ENCODE assay signal across 12 mouse cellular contexts in genomic region chr12:116325545-116325944, GRCm38 (mm10). TPM values are rescaled to one million over a fixed set of nuclear protein-coding genes. Genes with fewer than 3 reads are reported as not detected.
DNase-seq lines count a peak whose midpoint lies in the region; ATAC-seq lines count a peak whose summit lies in the region.
"Had no signal": no experiment of that assay in that cellular context is flagged by ENCODE, and none has a peak within 500 bp of the region (broad histone marks: within the 10 kb centered on the region; RNA-seq: fewer than 3 reads in every experiment).

No protein-coding gene starts in this region.

- H3K4me3 ChIP-seq in limb, embryonic 15.5 days: no peak overlapping the region
- H3K4me3 ChIP-seq: megakaryocyte, embryonic 14.5 days had no signal

- DNase-seq in adrenal gland, adult 2 months: peak; percentile 22
- no peak for DNase-seq in adrenal gland, postnatal 14 days
- DNase-seq in right cerebral cortex, adult 18-20 months: peak; percentile 65
- DNase-seq in right cerebral cortex, postnatal 4 days: no peak
- no peak for DNase-seq in thymus, postnatal 4 days
- no peak for DNase-seq in embryo, embryonic 10.5 days (ENCODE audit: low spot score)
- DNase-seq: thymus, postnatal 36 days had no signal

- no peaks in the 10 kb centered on the region for H3K27me3 ChIP-seq in limb, embryonic 15.5 days
- H3K27me3 ChIP-seq: megakaryocyte, embryonic 14.5 days had no signal

- H3K9me3 ChIP-seq in limb, embryonic 15.5 days: no peaks in the 10 kb centered on the region
- H3K9me3 ChIP-seq: megakaryocyte, embryonic 14.5 days had no signal

- WGBS in limb, embryonic 15.5 days: 50% methylated on average over 4 of the region's 4 CpGs

- H3K36me3 ChIP-seq in limb, embryonic 15.5 days: peaks cover 18% of the 10 kb centered on the region

- H3K27ac ChIP-seq in limb, embryonic 15.5 days: peak overlapping the region; percentile 75

- ATAC-seq in limb, embryonic 15.5 days (ENCODE audit: insufficient number of reproducible peaks, low FRiP score, low TSS enrichment, low read depth): no peak
- no peak for ATAC-seq in erythroblast, adult 5-6 weeks (replicated peaks; ENCODE audit: low FRiP score, poor library complexity, severe bottlenecking)

- no peak overlapping the region for H3K4me2 ChIP-seq in limb, embryonic 15.5 days

- peaks cover 7% of the 10 kb centered on the region; the same call in 1 of the 2 replicates for H3K4me1 ChIP-seq in limb, embryonic 15.5 days

- H3K9ac ChIP-seq in limb, embryonic 15.5 days: no peak overlapping the region

RNA-seq across cellular contexts. Expression of gene Esyt2, which starts 44.5 kb away (rescaled TPM):
- 10 to 100 TPM; 55.7 to 59.7 TPM for total RNA-seq in adrenal gland, adult 2 months (2021)
- polyA plus RNA-seq in adrenal gland, adult 2 months (2012; rRNA removed): 12.3 and 14.0 TPM in 2 replicates
- 55.1 and 62.1 TPM in 2 replicates for total RNA-seq in adrenal gland, postnatal 14 days (2021)
- 18.8 and 20.7 TPM in 2 replicates for polyA plus RNA-seq in limb, embryonic 15.5 days (2015; fragmentation: Nextera tagmentation; extraction: Ambion mirVana)
- total RNA-seq in erythroblast, adult 5-6 weeks (2015; ENCODE audit: low replicate concordance): 27.3 and 28.6 TPM in 2 replicates
- 41.3 and 45.6 TPM in 2 replicates for total RNA-seq in erythroblast, adult 5-6 weeks (2017; ENCODE audit: low replicate concordance)

RNA-seq across cellular contexts. Expression of gene Gm11027, which starts 50.4 kb away (rescaled TPM):
- not detected for total RNA-seq in adrenal gland, adult 2 months (2021)
- not detected in 2 replicates for polyA plus RNA-seq in adrenal gland, adult 2 months (2012; rRNA removed)
- not detected in 2 replicates for total RNA-seq in adrenal gland, postnatal 14 days (2021)
- polyA plus RNA-seq in limb, embryonic 15.5 days (2015; fragmentation: Nextera tagmentation; extraction: Ambion mirVana): not detected in 2 replicates
- total RNA-seq in erythroblast, adult 5-6 weeks (2015; ENCODE audit: low replicate concordance): not detected in 2 replicates
- total RNA-seq in erythroblast, adult 5-6 weeks (2017; ENCODE audit: low replicate concordance): not detected in 2 replicates
- total RNA-seq: adrenal gland, postnatal 36 days; gastrocnemius, adult 8-10 months had no signal

Comparison
In these comparisons a context has a peak if more than half of its experiments do, and no peak if none do; other contexts are left out.
1. DNase-seq: peak in adrenal gland, adult 2 months (single experiment) and right cerebral cortex, adult 18-20 months (single experiment); none in adrenal gland, postnatal 14 days (single experiment), right cerebral cortex, postnatal 4 days (single experiment), thymus, postnatal 4 days (single experiment) and embryo, embryonic 10.5 days (single experiment).